In genomic region chr4:133928576-133929277, GRCm38 (mm10) we compare ENCODE assay signal across 10 mouse cellular contexts. TPM values are rescaled to one million over a fixed set of nuclear protein-coding genes. Genes with fewer than 3 reads are reported as not detected.
DNase-seq lines count a peak whose midpoint lies in the region; ATAC-seq and TF ChIP-seq lines count a peak whose summit lies in the region.
"Had no signal": no experiment of that assay in that cellular context is flagged by ENCODE, and none has a peak within 500 bp of the region (broad histone marks: within the 10 kb centered on the region; RNA-seq: fewer than 3 reads in every experiment).

No protein-coding gene starts in this region.

- H3K27me3 ChIP-seq in stomach, embryonic 15.5 days (replicated peaks), result no peaks in the 10 kb centered on the region
- H3K27me3 ChIP-seq in stomach, postnatal 0 days (ENCODE audit: control insufficient read depth, insufficient read depth, low read length), result no peaks in the 10 kb centered on the region
- H3K27me3 ChIP-seq in heart, embryonic 13.5 days (replicated peaks), result no peaks in the 10 kb centered on the region
- no peaks in the 10 kb centered on the region for H3K27me3 ChIP-seq in liver, postnatal 0 days (ENCODE audit: insufficient read depth, low read length)
- H3K27me3 ChIP-seq: forebrain, embryonic 12.5 days had no signal

- DNase-seq in stomach, postnatal 0 days (ENCODE audit: low spot score), result no peak
- DNase-seq in liver, postnatal 0 days, result peak; percentile 23
- peak; percentile 26 for DNase-seq in thymus, postnatal 25 days
- no peak for DNase-seq in adrenal gland, postnatal 4 days (ENCODE audit: low spot score in 2 of 2)
- DNase-seq in gastrocnemius, postnatal 14 days, result no peak
- DNase-seq: midbrain, embryonic 14.5 days had no signal

- no peak overlapping the region for H3K9ac ChIP-seq in stomach, embryonic 15.5 days
- no peak overlapping the region for H3K9ac ChIP-seq in stomach, postnatal 0 days (ENCODE audit: low read length)
- no peak overlapping the region for H3K9ac ChIP-seq in heart, embryonic 13.5 days
- 0 out of 2 replicates have a peak overlapping the region, but pooled peaks have one; percentile 5 for H3K9ac ChIP-seq in liver, postnatal 0 days (replicated peaks)
- H3K9ac ChIP-seq: forebrain, embryonic 12.5 days had no signal

- no peaks in the 10 kb centered on the region for H3K36me3 ChIP-seq in stomach, embryonic 15.5 days
- H3K36me3 ChIP-seq in stomach, postnatal 0 days (ENCODE audit: control insufficient read depth, insufficient read depth, low read length), result no peaks in the 10 kb centered on the region
- no peaks in the 10 kb centered on the region for H3K36me3 ChIP-seq in heart, embryonic 13.5 days
- no peaks in the 10 kb centered on the region for H3K36me3 ChIP-seq in liver, postnatal 0 days (replicated peaks; ENCODE audit: insufficient read depth, low read length)
- H3K36me3 ChIP-seq: forebrain, embryonic 12.5 days had no signal

- TF ChIP-seq EP300 in stomach, postnatal 0 days (optimal IDR thresholded peaks at IDR 0.05), result no peak
- TF ChIP-seq EP300 in liver, postnatal 0 days (IDR thresholded peaks at IDR 0.05; ENCODE audit: low read depth), result peak; percentile 29; the same call in 1 of the 2 replicates

- 34% methylated on average over 15 of the region's 15 CpGs for WGBS in stomach, embryonic 15.5 days
- 37% methylated on average over 15 of the region's 15 CpGs for WGBS in stomach, postnatal 0 days
- 39% methylated on average over 15 of the region's 15 CpGs for WGBS in heart, embryonic 13.5 days
- 19% methylated on average over 15 of the region's 15 CpGs for WGBS in liver, postnatal 0 days (ENCODE audit: insufficient replicate concordance)

- H3K9me3 ChIP-seq in stomach, embryonic 15.5 days, result no peaks in the 10 kb centered on the region
- no peaks in the 10 kb centered on the region for H3K9me3 ChIP-seq in stomach, postnatal 0 days (ENCODE audit: control insufficient read depth, low read length)
- H3K9me3 ChIP-seq in heart, embryonic 13.5 days, result no peaks in the 10 kb centered on the region
- no peaks in the 10 kb centered on the region for H3K9me3 ChIP-seq in liver, postnatal 0 days (ENCODE audit: low read length)
- H3K9me3 ChIP-seq: forebrain, embryonic 12.5 days had no signal

- 0 out of 2 replicates have a peak overlapping the region, but pooled peaks have one; percentile 6 for H3K27ac ChIP-seq in stomach, embryonic 15.5 days
- H3K27ac ChIP-seq in stomach, postnatal 0 days (replicated peaks), result no peak overlapping the region
- peak overlapping the region; percentile 77 for H3K27ac ChIP-seq in heart, embryonic 13.5 days (replicated peaks)
- peak overlapping the region; percentile 72 for H3K27ac ChIP-seq in liver, postnatal 0 days (ENCODE audit: low read depth)
- H3K27ac ChIP-seq: forebrain, embryonic 12.5 days had no signal

- H3K4me1 ChIP-seq in stomach, embryonic 15.5 days, result 0 out of 2 replicates have a peak, but pooled peaks cover 7% of the 10 kb centered on the region
- no peaks in the 10 kb centered on the region for H3K4me1 ChIP-seq in stomach, postnatal 0 days (replicated peaks; ENCODE audit: control insufficient read depth, insufficient read depth)
- H3K4me1 ChIP-seq in heart, embryonic 13.5 days, result peaks cover 17% of the 10 kb centered on the region; the same call in 1 of the 2 replicates
- peaks cover 17% of the 10 kb centered on the region for H3K4me1 ChIP-seq in liver, postnatal 0 days (ENCODE audit: insufficient read depth)

- no peak; the same call in 1 of the 2 replicates for ATAC-seq in stomach, embryonic 15.5 days (ENCODE audit: insufficient read depth, low FRiP score, low read depth)
- no peak for ATAC-seq in stomach, postnatal 0 days (ENCODE audit: low FRiP score, low TSS enrichment)
- no peak for ATAC-seq in heart, embryonic 13.5 days (ENCODE audit: extremely low read depth, insufficient number of reproducible peaks, low FRiP score, low TSS enrichment)
- peak; percentile 51 for ATAC-seq in liver, postnatal 0 days
- ATAC-seq in erythroid progenitor cell, adult 5-6 weeks (replicated peaks; ENCODE audit: low FRiP score, poor library complexity, severe bottlenecking), result no peak

- H3K4me2 ChIP-seq in stomach, embryonic 15.5 days, result 0 out of 2 replicates have a peak overlapping the region, but pooled peaks have one; percentile 4
- H3K4me2 ChIP-seq in stomach, postnatal 0 days (replicated peaks; ENCODE audit: low read depth), result no peak overlapping the region
- H3K4me2 ChIP-seq in heart, embryonic 13.5 days, result peak overlapping the region; percentile 20; the same call in 1 of the 2 replicates
- H3K4me2 ChIP-seq in liver, postnatal 0 days (ENCODE audit: low read depth, low read length), result peak overlapping the region; percentile 55
- H3K4me2 ChIP-seq: forebrain, embryonic 12.5 days had no signal

- intact Hi-C loops in gastrocnemius, postnatal 14 days (cut with DNase I; ENCODE audit: low total_unique reads), result no loop called here

- no peak overlapping the region for H3K4me3 ChIP-seq in stomach, embryonic 15.5 days (replicated peaks)
- H3K4me3 ChIP-seq in stomach, postnatal 0 days (ENCODE audit: low read depth, low read length), result no peak overlapping the region
- H3K4me3 ChIP-seq in heart, embryonic 13.5 days, result no peak overlapping the region
- no peak overlapping the region for H3K4me3 ChIP-seq in liver, postnatal 0 days (ENCODE audit: low read depth, low read length)
- H3K4me3 ChIP-seq: forebrain, embryonic 12.5 days had no signal

- TF ChIP-seq CTCF in stomach, postnatal 0 days (IDR thresholded peaks at IDR 0.05; ENCODE audit: low read depth), result no peak
- no peak for TF ChIP-seq CTCF in liver, postnatal 0 days (IDR thresholded peaks at IDR 0.05; ENCODE audit: low read depth)

RNA-seq across cellular contexts. Expression of gene Hmgn2, which starts 39.7 kb away (rescaled TPM):
- polyA plus RNA-seq in stomach, embryonic 15.5 days (2015; fragmentation: Nextera tagmentation; extraction: Ambion mirVana), result 1,858 and 2,056 TPM in 2 replicates
- polyA plus RNA-seq in stomach, postnatal 0 days (2015; fragmentation: Nextera tagmentation; extraction: Ambion mirVana), result 762 and 782 TPM in 2 replicates
- polyA plus RNA-seq in heart, embryonic 13.5 days (2015; fragmentation: Nextera tagmentation; extraction: Ambion mirVana), result 1,526 and 1,676 TPM in 2 replicates
- polyA plus RNA-seq in liver, postnatal 0 days (2015; fragmentation: Nextera tagmentation; extraction: Ambion mirVana), result 547 and 562 TPM in 2 replicates
- total RNA-seq in adrenal gland, postnatal 4 days (2021), result 100 to 1,000 TPM; 497 to 511 TPM
- 1,062 and 1,086 TPM in 2 replicates for total RNA-seq in erythroid progenitor cell, adult 5-6 weeks (2015; ENCODE audit: low replicate concordance)
- 532 and 653 TPM in 2 replicates for total RNA-seq in erythroid progenitor cell, adult 5-6 weeks (2017; ENCODE audit: low replicate concordance)
- total RNA-seq in gastrocnemius, postnatal 14 days (2021), result 100 to 1,000 TPM; 110 to 135 TPM

RNA-seq across cellular contexts. Expression of gene Rps6ka1, which starts 41.1 kb away (rescaled TPM):
- polyA plus RNA-seq in stomach, embryonic 15.5 days (2015; fragmentation: Nextera tagmentation; extraction: Ambion mirVana), result 73.4 and 76.4 TPM in 2 replicates
- 45.5 and 46.0 TPM in 2 replicates for polyA plus RNA-seq in stomach, postnatal 0 days (2015; fragmentation: Nextera tagmentation; extraction: Ambion mirVana)
- polyA plus RNA-seq in heart, embryonic 13.5 days (2015; fragmentation: Nextera tagmentation; extraction: Ambion mirVana), result 18.3 and 18.9 TPM in 2 replicates
- polyA plus RNA-seq in liver, postnatal 0 days (2015; fragmentation: Nextera tagmentation; extraction: Ambion mirVana), result 31.6 and 36.9 TPM in 2 replicates
- total RNA-seq in adrenal gland, postnatal 4 days (2021), result 10 to 100 TPM; 29.5 to 31.0 TPM
- 73.9 and 91.8 TPM in 2 replicates for total RNA-seq in erythroid progenitor cell, adult 5-6 weeks (2015; ENCODE audit: low replicate concordance)
- total RNA-seq in erythroid progenitor cell, adult 5-6 weeks (2017; ENCODE audit: low replicate concordance), result 77.2 and 91.8 TPM in 2 replicates
- total RNA-seq in gastrocnemius, postnatal 14 days (2021), result 1 to 10 TPM; 5.0 to 5.4 TPM

Comparison
In these comparisons a context has a peak if more than half of its experiments do, and no peak if none do; other contexts are left out.
1. DNase-seq: peak in liver, postnatal 0 days (single experiment) and thymus, postnatal 25 days (single experiment); none in stomach, postnatal 0 days (single experiment), adrenal gland, postnatal 4 days (0 of 2) and gastrocnemius, postnatal 14 days (single experiment).